Mouse (Mus musculus): Measurements from ENCODE around the gene Iqgap2. TPM values are rescaled to one million over a fixed set of nuclear protein-coding genes. Genes with fewer than 3 reads are reported as not detected.

The Iqgap2 gene
- total and polyA plus RNA-seq, 3 experiments, result 0.27 to 0.32 TPM; not detected in 1

DNA sequence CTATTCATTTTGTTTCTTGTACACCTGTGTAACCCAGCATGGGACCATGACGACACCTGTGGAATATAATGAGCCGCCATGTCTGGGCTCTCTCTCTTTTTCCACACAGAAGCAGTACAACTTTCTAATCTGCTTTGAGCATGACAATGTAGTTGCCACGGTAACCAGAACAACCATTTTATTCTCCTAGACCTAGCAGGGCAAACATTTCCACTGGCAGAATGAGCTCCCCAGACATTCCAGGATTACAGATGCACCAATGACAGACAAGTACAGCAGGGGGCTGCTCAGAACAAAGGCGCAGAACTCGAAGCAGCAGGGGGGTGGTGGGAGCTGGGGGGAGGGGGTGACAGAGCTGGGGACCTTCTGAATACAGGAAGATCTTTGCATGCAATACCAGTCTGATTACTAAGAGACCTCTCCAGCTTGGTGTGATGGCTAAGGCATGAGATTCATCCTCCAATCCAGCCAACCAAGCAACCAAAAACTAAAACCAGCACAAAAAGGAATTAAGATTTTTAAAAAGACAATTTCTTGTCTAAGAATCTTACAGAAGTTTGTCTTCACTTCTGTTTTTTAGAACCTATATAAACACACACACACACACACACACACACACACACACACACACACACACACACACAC lies 84.5 kb downstream of the Iqgap2 start:
- no peak for TF ChIP-seq BHLHE40 (IDR thresholded peaks at IDR 0.05; ENCODE audit: borderline replicate concordance, low read depth, low read length)
- TF ChIP-seq SMC3 (IDR thresholded peaks at IDR 0.05; ENCODE audit: low read depth, low read length), result no peak
- TF ChIP-seq POLR2A (IDR thresholded peaks at IDR 0.05; ENCODE audit: control insufficient read depth in 1 of 2, insufficient read depth in 1 of 2, low read depth in 1 of 2, low read length in 2 of 2, poor library complexity in 1 of 2), result no peak
- TF ChIP-seq JUND (IDR thresholded peaks at IDR 0.05; ENCODE audit: low read depth, low read length), result no peak
- no peak for TF ChIP-seq NELFE (IDR thresholded peaks at IDR 0.05; ENCODE audit: low read depth, low read length)
- no peak for TF ChIP-seq POLR2AphosphoS2 (IDR thresholded peaks at IDR 0.05; ENCODE audit: low read length)
- no peak for TF ChIP-seq RCOR1 (IDR thresholded peaks at IDR 0.05; ENCODE audit: low read depth, low read length)
- no peak for TF ChIP-seq CTCF (IDR thresholded peaks at IDR 0.05 in 2 of 3, conservative IDR thresholded peaks at IDR 0.05 in 1 of 3; ENCODE audit: control insufficient read depth in 1 of 3, insufficient read depth in 1 of 3, low read depth in 2 of 3, low read length in 3 of 3, poor library complexity in 1 of 3, severe bottlenecking in 1 of 3)
- no peak for TF ChIP-seq UBTF (IDR thresholded peaks at IDR 0.05; ENCODE audit: borderline replicate concordance, insufficient read depth, low read depth, low read length)
- no peak for TF ChIP-seq ETS1 (IDR thresholded peaks at IDR 0.05; ENCODE audit: low read depth, low read length)
- no peak for TF ChIP-seq MXI1 (IDR thresholded peaks at IDR 0.05; ENCODE audit: low read depth, low read length)
- TF ChIP-seq CHD2 (IDR thresholded peaks at IDR 0.05; ENCODE audit: low read length), result no peak
- TF ChIP-seq E2F4 (IDR thresholded peaks at IDR 0.05; ENCODE audit: borderline replicate concordance, low read depth, low read length), result no peak
- TF ChIP-seq MAFK (IDR thresholded peaks at IDR 0.05; ENCODE audit: borderline replicate concordance, low read depth, low read length), result no peak
- no peak for TF ChIP-seq TCF12 (IDR thresholded peaks at IDR 0.05; ENCODE audit: low read depth, low read length)
- no peak for TF ChIP-seq ZKSCAN1 (IDR thresholded peaks at IDR 0.05; ENCODE audit: low read depth, low read length)
- TF ChIP-seq NRF1 (IDR thresholded peaks at IDR 0.05; ENCODE audit: insufficient read depth, low read depth, low read length, poor library complexity, severe bottlenecking), result no peak
- TF ChIP-seq MAZ (IDR thresholded peaks at IDR 0.05; ENCODE audit: low read depth, low read length), result no peak
- no peak for TF ChIP-seq TBP (IDR thresholded peaks at IDR 0.05; ENCODE audit: low read depth, low read length)
- DNase-seq (ENCODE audit: low read depth, low spot score), result no peak
- no peak overlapping the region for H3K9ac ChIP-seq (ENCODE audit: control insufficient read depth, low read depth, low read length, poor library complexity, severe bottlenecking)
- H3K36me3 ChIP-seq (ENCODE audit: control insufficient read depth in 1 of 2, insufficient read depth in 2 of 2, low read length in 2 of 2), result no peaks in the 10 kb centered on the region
- no peaks in the 10 kb centered on the region for H3K27me3 ChIP-seq (ENCODE audit: control insufficient read depth in 1 of 2, insufficient read depth in 2 of 2, low read length in 2 of 2)
- no peaks in the 10 kb centered on the region for H3K4me1 ChIP-seq (ENCODE audit: control insufficient read depth in 1 of 2, insufficient read depth in 2 of 2, low read length in 2 of 2)
- no peaks in the 10 kb centered on the region for H3K79me2 ChIP-seq (ENCODE audit: control insufficient read depth, insufficient read depth, low read length, poor library complexity)
- no peak overlapping the region for H3K4me3 ChIP-seq (ENCODE audit: control insufficient read depth in 1 of 2, insufficient read depth in 1 of 2, low read depth in 2 of 2, low read length in 2 of 2)
- no peak overlapping the region for H3K27ac ChIP-seq (ENCODE audit: control insufficient read depth, low read depth, low read length)
- no peaks in the 10 kb centered on the region for H3K9me3 ChIP-seq (replicated peaks; ENCODE audit: insufficient read depth, low read length)

GRCm38 (mm10) chr13:95805469-95806166 lies 86.1 kb downstream of the Iqgap2 start:
- H3K9ac ChIP-seq (ENCODE audit: control insufficient read depth, low read depth, low read length, poor library complexity, severe bottlenecking), result no peak overlapping the region
- DNase-seq (ENCODE audit: low read depth, low spot score), result no peak

More at GRCm38 (mm10) chr13:95805469-95806166, 86.1 kb downstream of the Iqgap2 start:
- H3K27me3 ChIP-seq (ENCODE audit: control insufficient read depth in 1 of 2, insufficient read depth in 2 of 2, low read length in 2 of 2), result no peaks in the 10 kb centered on the region
- H3K9me3 ChIP-seq (replicated peaks; ENCODE audit: insufficient read depth, low read length), result no peaks in the 10 kb centered on the region
- no peak for TF ChIP-seq ETS1 (IDR thresholded peaks at IDR 0.05; ENCODE audit: low read depth, low read length)
- H3K79me2 ChIP-seq (ENCODE audit: control insufficient read depth, insufficient read depth, low read length, poor library complexity), result no peaks in the 10 kb centered on the region
- H3K27ac ChIP-seq (ENCODE audit: control insufficient read depth, low read depth, low read length), result no peak overlapping the region
- no peaks in the 10 kb centered on the region for H3K36me3 ChIP-seq (ENCODE audit: control insufficient read depth in 1 of 2, insufficient read depth in 2 of 2, low read length in 2 of 2)
- H3K4me1 ChIP-seq (ENCODE audit: control insufficient read depth in 1 of 2, insufficient read depth in 2 of 2, low read length in 2 of 2), result no peaks in the 10 kb centered on the region
- no peak overlapping the region for H3K4me3 ChIP-seq (ENCODE audit: control insufficient read depth in 1 of 2, insufficient read depth in 1 of 2, low read depth in 2 of 2, low read length in 2 of 2)
